Mouse (Mus musculus) kidney, adult 2 months (tissue): ENCODE data around the gene Chrne. TPM values are rescaled to one million over a fixed set of nuclear protein-coding genes. Genes with fewer than 3 reads are reported as not detected.
A peak's percentile ranks its signal among the peaks of the same experiment; 100 is the strongest.

Experiments
- DNase-seq: peaks from one replicate; pipeline ENCODE4 v3.0.0; 2021
- H3K27ac ChIP-seq: fragments of 200-500 bp; 2 replicates; pipeline ENCODE4 v1.5.1; 2012; ENCODE audit warnings: low read depth, low read length, control low read depth, inconsistent platforms; ENCODE audit not compliant: insufficient read depth
- H3K27me3 ChIP-seq: fragments of 200-500 bp; replicated peaks from 2 replicates; pipeline ENCODE4 v1.6.1; 2012; ENCODE audit warnings: mild to moderate bottlenecking, moderate library complexity, low read length, inconsistent platforms; ENCODE audit not compliant: control insufficient read depth, insufficient read depth
- H3K36me3 ChIP-seq: fragments of 200-500 bp; 2 replicates; pipeline ENCODE4 v1.6.1; 2012; ENCODE audit warnings: mild to moderate bottlenecking, moderate library complexity, low read length, inconsistent platforms; ENCODE audit not compliant: control insufficient read depth, insufficient read depth
- H3K4me1 ChIP-seq: fragments of 200-500 bp; 2 replicates; pipeline ENCODE4 v1.6.1; 2011; ENCODE audit warnings: low read length; ENCODE audit not compliant: control insufficient read depth, insufficient read depth
- H3K4me3 ChIP-seq: fragments of 200-500 bp; 2 replicates; pipeline ENCODE4 v1.5.1; 2011; ENCODE audit warnings: mild to moderate bottlenecking, low read depth, low read length, control low read depth; ENCODE audit not compliant: insufficient read depth
- CTCF ChIP-seq: fragments of 200-500 bp; conservative IDR thresholded peaks from 2 replicates; pipeline ENCODE4 v1.5.1; 2011; ENCODE audit warnings: low read depth, mild to moderate bottlenecking, control low read depth, low read length, moderate library complexity, mixed read lengths; ENCODE audit not compliant: insufficient read depth, insufficient read length
- POLR2A ChIP-seq: fragments of 200-500 bp; IDR thresholded peaks from one replicate; pipeline ENCODE4 v1.6.1; 2011; ENCODE audit warnings: low read depth, low read length, control low read depth
- WGBS: fragments of 180-500 bp; shearing (Covaris S2); methylation state at CpG from one replicate; pipeline ENCODE4 v1.1.7; 2018; 5-methylcytosine and 5-hydroxymethylcytosine counted together
- polyA plus RNA-seq: library from polyadenylated mRNA; depleted of rRNA; stranded (reverse); fragments of >200 nt; gene quantifications from 2 replicates; pipeline ENCODE4 v1.2.3, GENCODE M21; 2012

Chrne gene
- polyA plus RNA-seq, 1 experiment: 1.0 TPM

DNA sequence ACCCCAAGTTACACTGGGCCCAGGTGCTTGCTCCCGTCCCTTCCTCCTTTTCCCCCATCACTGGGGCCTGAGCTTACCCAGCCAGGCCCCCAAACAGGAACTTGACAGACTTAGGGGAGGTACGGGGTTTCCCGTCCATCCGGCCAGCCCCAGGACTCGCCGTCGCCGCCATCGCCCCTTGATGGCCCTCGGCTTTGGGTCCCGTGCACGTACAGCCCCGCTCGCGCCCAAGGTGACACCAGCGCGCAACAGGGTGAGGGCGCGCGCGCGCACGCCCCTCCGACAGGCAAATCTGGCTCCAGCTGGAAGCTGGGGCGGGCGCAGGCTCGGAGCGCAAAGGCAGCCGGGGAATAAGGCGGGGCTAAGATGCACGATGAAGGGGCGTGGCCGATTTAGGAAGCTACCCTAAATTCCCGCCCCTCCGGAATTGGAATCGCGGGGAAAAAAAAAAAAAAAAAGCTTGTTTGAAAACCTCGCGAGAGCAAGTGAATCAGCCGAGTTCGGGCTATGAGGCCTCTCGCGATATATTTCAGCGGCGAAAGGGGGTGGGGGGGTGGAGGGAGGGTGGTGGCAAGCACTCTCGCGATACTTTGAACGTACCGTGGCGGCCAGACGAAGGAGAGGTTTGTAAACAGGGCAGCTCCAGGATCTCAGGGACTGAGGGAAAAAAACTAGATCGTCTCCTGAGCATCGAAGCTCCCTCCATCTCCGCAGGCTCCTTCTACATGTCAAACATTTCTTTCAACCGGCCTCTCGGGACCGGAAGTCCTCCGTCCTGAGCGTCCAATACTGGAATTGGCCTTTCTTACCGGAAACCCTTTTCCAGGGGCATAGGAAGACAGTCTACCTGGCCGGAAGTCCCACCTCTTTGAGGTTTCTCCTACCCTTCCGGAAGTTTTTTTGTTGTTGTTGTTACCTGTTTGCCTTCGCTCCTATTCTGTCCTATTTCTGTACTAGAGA, 28.0 kb upstream of the Chrne start, which contains the start of the genes Rnf167 and Slc25a11:
TSS of gene Rnf167 (plus strand) at position 545 of the 960 bp plus-strand sequence.
TSS of gene Slc25a11 (minus strand) at position 789 of the 960 bp plus-strand sequence.
- peak; percentile 99 for DNase-seq
- WGBS: under 1% methylated on average over 63 of the region's 63 CpGs
- peaks cover 16% of the 10 kb centered on the region for H3K4me1 ChIP-seq
- peak within 1 kb of the TSS; percentile 98 for H3K27ac ChIP-seq
- H3K4me3 ChIP-seq: peak within 1 kb of the TSS; percentile 75
- H3K36me3 ChIP-seq: peaks cover 10% of the 10 kb centered on the region
- no peaks in the 10 kb centered on the region for H3K27me3 ChIP-seq
- peak; percentile 67 for TF ChIP-seq POLR2A
- no peak for TF ChIP-seq CTCF

DNA sequence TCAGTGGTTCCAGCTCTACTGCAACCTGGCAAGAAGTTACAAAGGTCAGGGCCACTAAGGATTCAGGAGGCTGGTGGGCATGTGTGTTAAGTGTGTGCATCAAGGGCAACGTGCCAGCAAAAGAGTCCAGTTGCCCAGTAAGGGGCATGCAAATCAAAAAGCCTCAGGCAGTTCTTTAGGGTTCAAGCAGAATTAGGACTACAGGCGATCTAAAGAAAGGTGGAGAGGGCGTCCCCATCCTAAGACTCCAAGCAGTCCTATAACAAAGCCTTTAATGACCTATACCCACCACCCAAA, 27.2 kb upstream of the Chrne start:
- Histone ChIP-seq H3K27ac (peak overlapping the region; percentile 94), H3K4me3 (peak overlapping the region; percentile 75), H3K4me1 (peaks cover 14% of the 10 kb centered on the region), H3K36me3 (peaks cover 10% of the 10 kb centered on the region), H3K27me3 (no peaks in the 10 kb centered on the region)
- DNase-seq: peak; percentile 61
- TF ChIP-seq POLR2A: no peak
- TF ChIP-seq CTCF: no peak
- WGBS: 4% methylated on average over 3 of the region's 3 CpGs

GRCm38 (mm10) chr11:70645461-70646258, 26.6 kb upstream of the Chrne start:
- peaks cover 14% of the 10 kb centered on the region for H3K4me1 ChIP-seq
- TF ChIP-seq CTCF: no peak
- TF ChIP-seq POLR2A: no peak
- 65% methylated on average over 12 of the region's 12 CpGs for WGBS
- H3K4me3 ChIP-seq: peak overlapping the region; percentile 75
- peak overlapping the region; percentile 94; the same call in 1 of the 2 replicates for H3K27ac ChIP-seq
- H3K27me3 ChIP-seq: no peaks in the 10 kb centered on the region
- DNase-seq: no peak
- H3K36me3 ChIP-seq: peaks cover 7% of the 10 kb centered on the region

GRCm38 (mm10) chr11:70644564-70645103, 25.6 kb upstream of the Chrne start:
- WGBS: 94% methylated on average over 8 of the region's 8 CpGs
- TF ChIP-seq POLR2A (no peak), CTCF (no peak)
- H3K27ac ChIP-seq: no peak overlapping the region

GRCm38 (mm10) chr11:70643051-70643450, 24.0 kb upstream of the Chrne start:
- TF ChIP-seq CTCF (no peak), POLR2A (no peak)
- no peak for DNase-seq
- WGBS: 85% methylated on average over 6 of the region's 6 CpGs
- Histone ChIP-seq H3K4me3 (no peak overlapping the region), H3K4me1 (peaks cover 11% of the 10 kb centered on the region), H3K27ac (no peak overlapping the region), H3K36me3 (peaks cover 4% of the 10 kb centered on the region), H3K27me3 (no peaks in the 10 kb centered on the region)

More at GRCm38 (mm10) chr11:70644564-70645103, 25.6 kb upstream of the Chrne start:
- peaks cover 14% of the 10 kb centered on the region for H3K4me1 ChIP-seq
- no peak overlapping the region for H3K4me3 ChIP-seq
- DNase-seq: no peak
- H3K36me3 ChIP-seq: peaks cover 4% of the 10 kb centered on the region
- no peaks in the 10 kb centered on the region for H3K27me3 ChIP-seq

DNA sequence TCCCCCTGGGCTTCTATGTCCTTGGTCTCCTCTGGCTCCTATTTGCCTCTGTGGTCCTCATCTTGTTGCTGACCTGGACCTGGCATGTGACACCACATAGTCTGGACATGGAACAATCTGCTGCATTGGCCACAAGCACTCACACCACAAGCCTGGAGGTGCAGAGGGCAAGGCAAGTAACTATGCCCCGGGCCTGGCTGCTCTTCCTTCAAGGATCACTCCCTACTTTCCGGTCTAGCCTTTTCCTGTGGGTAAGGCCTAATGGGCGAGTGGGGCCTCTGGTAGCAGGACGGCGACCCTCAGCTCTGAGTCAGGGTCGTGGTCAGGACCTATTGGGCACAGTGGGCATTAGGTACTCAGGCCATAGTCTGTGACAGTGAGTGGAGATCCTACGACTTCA, 22.2 kb upstream of the Chrne start:
- peaks cover 11% of the 10 kb centered on the region for H3K4me1 ChIP-seq
- H3K27ac ChIP-seq: no peak overlapping the region
- H3K27me3 ChIP-seq: no peaks in the 10 kb centered on the region
- TF ChIP-seq POLR2A (no peak), CTCF (no peak)
- H3K36me3 ChIP-seq: peaks cover 4% of the 10 kb centered on the region
- H3K4me3 ChIP-seq: no peak overlapping the region
- DNase-seq: no peak
- 79% methylated on average over 7 of the region's 7 CpGs for WGBS
